Mouse (Mus musculus): Measurements from ENCODE around the gene 1110002E22Rik. TPM values are rescaled to one million over a fixed set of nuclear protein-coding genes. Genes with fewer than 3 reads are reported as not detected.

1110002E22Rik gene
- polyA plus RNA-seq (2015; fragmentation: Nextera tagmentation; extraction: Ambion mirVana), result 0.40 and 0.41 TPM in 2 replicates

DNA sequence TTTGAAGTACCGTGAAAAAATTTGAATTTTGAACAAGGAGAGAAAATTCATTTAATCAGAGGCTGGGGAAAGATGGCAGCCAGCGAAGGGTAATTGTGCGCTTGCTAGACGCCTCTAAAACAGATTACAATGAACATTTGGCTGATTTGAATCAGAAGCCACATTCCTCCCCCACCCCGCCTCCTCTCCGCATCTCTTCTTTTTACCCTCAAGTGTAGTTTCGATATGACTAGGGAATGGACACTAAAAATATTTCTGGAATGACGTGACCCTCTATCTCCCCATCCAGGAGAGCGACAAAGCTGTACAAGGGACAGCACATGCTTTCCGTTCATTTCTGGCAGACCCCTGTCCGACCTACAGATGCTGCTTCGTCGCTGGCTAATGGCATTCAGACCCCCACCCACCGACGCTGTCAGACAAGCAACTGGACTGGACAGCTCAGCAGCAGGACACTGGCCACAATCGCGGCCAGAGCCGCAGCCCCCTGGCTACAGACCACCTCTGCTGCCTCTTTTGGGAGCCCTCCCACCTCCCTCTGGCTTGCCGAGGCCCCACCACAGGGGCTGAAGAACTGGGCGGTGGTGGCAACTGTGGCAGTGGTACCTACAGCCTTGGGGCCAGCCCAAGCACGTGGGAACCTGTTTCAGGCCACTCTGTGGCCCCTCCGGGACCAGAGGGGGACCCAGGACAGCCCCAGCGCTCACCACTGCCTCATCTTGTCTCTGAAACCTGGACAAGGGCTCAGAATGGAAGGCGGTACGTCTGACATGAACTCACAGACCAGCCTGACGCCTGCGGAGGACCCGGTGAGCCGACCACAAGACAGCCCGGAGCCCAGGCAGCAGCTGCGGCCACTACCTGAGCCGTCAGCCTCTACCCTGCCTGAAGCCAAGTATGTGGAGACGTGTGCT lies at the start of gene 1110002E22Rik:
TSS of gene 1110002E22Rik (plus strand) at position 321 of the 914 bp plus-strand sequence.
- Histone ChIP-seq H3K27ac (peak within 1 kb of the TSS; percentile 87), H3K9me3 (no peaks in the 10 kb centered on the region), H3K4me2 (peak within 1 kb of the TSS; percentile 27), H3K4me3 (no peak within 1 kb of the TSS), H3K27me3 (no peaks in the 10 kb centered on the region), H3K4me1 (peaks cover 42% of the 10 kb centered on the region), H3K36me3 (no peaks in the 10 kb centered on the region), H3K9ac (no peak within 1 kb of the TSS)
- no peak for ATAC-seq (ENCODE audit: insufficient number of reproducible peaks, insufficient read depth, low FRiP score, low TSS enrichment, low read depth)
- 65% methylated on average over 33 of the region's 33 CpGs for WGBS

DNA sequence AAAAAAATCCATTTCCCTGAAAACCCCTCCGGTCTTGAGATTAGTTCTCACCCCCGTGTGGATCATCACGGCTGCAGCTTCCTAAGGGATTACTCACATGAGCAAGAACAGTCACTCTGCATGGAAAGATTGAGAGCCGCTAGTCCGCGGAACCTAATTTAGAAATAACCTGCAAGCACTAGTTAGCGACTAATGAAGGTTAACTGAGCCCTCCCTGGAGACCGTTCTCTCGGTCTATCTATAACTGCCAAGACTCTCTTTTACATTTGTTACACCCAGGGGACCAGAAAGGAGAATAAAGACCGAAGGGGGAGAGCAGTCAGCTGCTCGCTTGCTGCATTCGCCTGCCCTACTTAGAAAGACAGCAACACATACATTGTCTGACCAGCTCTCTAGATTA lies 48.0 kb upstream of the 1110002E22Rik start:
- H3K27ac ChIP-seq, result no peak overlapping the region
- no peak for ATAC-seq (ENCODE audit: insufficient number of reproducible peaks, insufficient read depth, low FRiP score, low TSS enrichment, low read depth)
- 69% methylated on average over 12 of the region's 12 CpGs for WGBS
- no peaks in the 10 kb centered on the region for H3K27me3 ChIP-seq
- H3K4me3 ChIP-seq, result no peak overlapping the region
- H3K4me2 ChIP-seq, result no peak overlapping the region
- H3K9ac ChIP-seq, result no peak overlapping the region
- H3K4me1 ChIP-seq, result 0 out of 2 replicates have a peak, but pooled peaks cover 2% of the 10 kb centered on the region
- H3K9me3 ChIP-seq, result peaks cover 6% of the 10 kb centered on the region
- no peaks in the 10 kb centered on the region for H3K36me3 ChIP-seq

DNA sequence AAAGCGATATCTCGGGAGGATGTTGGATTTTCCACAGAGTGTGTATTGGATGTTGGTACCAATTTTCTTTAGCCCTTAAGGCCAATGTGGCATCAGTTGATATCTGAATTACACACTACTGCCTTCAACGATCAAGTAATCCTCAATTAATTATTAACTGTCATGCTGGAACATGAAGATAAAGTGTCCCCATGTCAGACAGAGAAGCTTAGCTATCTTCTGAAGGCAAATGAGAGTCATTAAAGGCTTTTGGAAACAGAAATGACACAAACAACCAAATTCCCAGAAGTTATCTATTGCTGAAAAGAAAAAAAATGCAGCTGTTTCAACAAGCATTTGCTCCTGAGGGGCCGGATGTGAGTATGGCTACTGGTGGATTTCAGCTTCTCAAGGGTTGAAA lies 42.8 kb upstream of the 1110002E22Rik start:
- Histone ChIP-seq H3K9me3 (peaks cover 6% of the 10 kb centered on the region), H3K27ac (no peak overlapping the region), H3K27me3 (no peaks in the 10 kb centered on the region), H3K4me1 (no peaks in the 10 kb centered on the region), H3K4me3 (no peak overlapping the region), H3K4me2 (no peak overlapping the region), H3K36me3 (no peaks in the 10 kb centered on the region), H3K9ac (no peak overlapping the region)
- 76% methylated on average over 4 of the region's 4 CpGs for WGBS
- no peak for ATAC-seq (ENCODE audit: insufficient number of reproducible peaks, insufficient read depth, low FRiP score, low TSS enrichment, low read depth)

DNA sequence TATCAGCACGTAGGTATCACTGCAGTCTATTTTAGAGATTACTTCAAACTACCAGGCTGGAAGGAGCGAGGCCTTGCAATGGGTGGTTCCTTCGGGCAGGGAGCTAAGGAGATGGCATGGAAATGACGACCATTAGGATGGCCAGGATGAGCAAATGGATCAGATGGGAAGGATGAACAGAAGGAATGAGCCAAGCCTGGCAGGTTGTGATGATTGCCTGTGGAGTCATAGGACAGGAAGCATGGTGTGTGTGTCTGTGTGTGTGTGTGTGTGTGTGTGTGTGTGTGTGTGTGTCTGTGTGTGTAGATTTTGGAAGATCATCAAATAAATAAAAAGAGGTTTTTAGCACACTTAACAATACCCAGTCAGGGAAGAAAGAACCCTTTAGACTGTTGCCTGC lies 42.2 kb upstream of the 1110002E22Rik start:
- Histone ChIP-seq H3K9me3 (peaks cover 6% of the 10 kb centered on the region), H3K4me1 (no peaks in the 10 kb centered on the region), H3K9ac (no peak overlapping the region), H3K4me2 (no peak overlapping the region), H3K27me3 (no peaks in the 10 kb centered on the region), H3K27ac (no peak overlapping the region), H3K36me3 (no peaks in the 10 kb centered on the region), H3K4me3 (no peak overlapping the region)
- ATAC-seq (ENCODE audit: insufficient number of reproducible peaks, insufficient read depth, low FRiP score, low TSS enrichment, low read depth), result no peak
- 84% methylated on average over 4 of the region's 4 CpGs for WGBS

DNA sequence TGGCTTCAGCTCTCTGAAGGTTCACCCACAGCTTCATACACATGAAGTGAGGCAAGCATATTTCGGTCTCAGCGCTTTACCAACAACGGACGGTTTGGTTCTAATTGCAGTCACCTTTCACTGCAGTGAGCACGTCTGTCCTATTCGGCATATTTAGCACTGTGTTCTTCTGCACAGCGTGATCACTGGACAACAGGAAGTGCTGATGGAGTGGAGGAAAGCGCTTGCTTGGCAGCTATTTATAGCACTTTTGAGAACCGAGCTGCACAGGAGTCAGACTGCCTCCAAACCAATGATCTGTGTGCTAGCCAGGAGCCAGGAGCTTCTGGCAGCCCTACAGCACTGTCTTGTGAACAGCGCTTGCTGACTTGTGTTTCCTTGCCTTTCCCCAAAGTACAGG lies 38.6 kb upstream of the 1110002E22Rik start:
- no peaks in the 10 kb centered on the region for H3K36me3 ChIP-seq
- H3K9me3 ChIP-seq, result no peaks in the 10 kb centered on the region
- H3K4me3 ChIP-seq, result no peak overlapping the region
- H3K9ac ChIP-seq, result no peak overlapping the region
- H3K4me1 ChIP-seq, result no peaks in the 10 kb centered on the region
- no peaks in the 10 kb centered on the region for H3K27me3 ChIP-seq
- no peak for ATAC-seq (ENCODE audit: insufficient number of reproducible peaks, insufficient read depth, low FRiP score, low TSS enrichment, low read depth)
- H3K27ac ChIP-seq, result no peak overlapping the region
- WGBS, result 75% methylated on average over 10 of the region's 10 CpGs
- H3K4me2 ChIP-seq, result no peak overlapping the region

DNA sequence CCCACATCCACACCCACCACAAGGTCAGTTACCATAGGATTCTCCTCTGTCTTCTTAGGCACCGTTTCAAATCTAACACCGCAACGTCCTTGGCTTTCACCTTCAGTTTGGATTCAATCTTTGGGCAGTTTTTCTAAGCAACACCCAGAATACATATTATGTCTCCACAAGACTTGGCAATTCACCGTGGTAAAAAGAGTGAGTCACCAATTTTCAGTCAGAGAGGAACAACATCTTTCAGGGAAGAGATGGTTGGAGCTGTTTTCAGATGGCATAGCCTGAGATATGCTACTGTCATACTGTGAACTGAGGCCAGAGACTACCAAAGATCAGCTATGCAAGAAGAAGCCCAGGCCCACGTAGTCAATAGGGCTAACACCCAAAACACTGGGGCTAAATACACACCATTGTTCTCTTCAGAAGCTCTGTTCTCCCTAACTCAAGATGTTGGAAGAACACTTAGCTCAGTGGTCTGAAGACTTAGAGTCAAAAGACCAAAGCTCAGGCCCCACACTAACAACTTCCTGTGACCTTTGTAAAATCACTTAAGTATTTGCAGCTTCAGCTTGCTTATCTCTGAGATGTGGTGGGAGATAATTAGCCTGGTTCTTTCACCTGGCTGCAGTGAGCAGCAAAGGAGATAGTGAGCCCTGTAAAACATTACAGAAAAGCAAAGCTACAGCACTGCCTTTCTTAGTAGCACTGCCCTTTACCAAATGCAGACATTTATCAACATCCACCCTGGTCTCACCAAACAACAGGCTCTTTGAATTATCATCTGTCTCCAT lies 37.1 kb upstream of the 1110002E22Rik start:
- H3K4me1 ChIP-seq, result no peaks in the 10 kb centered on the region
- no peak overlapping the region for H3K9ac ChIP-seq
- no peaks in the 10 kb centered on the region for H3K27me3 ChIP-seq
- no peak for ATAC-seq (ENCODE audit: insufficient number of reproducible peaks, insufficient read depth, low FRiP score, low TSS enrichment, low read depth)
- H3K4me2 ChIP-seq, result no peak overlapping the region
- WGBS, result 74% methylated on average over 5 of the region's 5 CpGs
- H3K4me3 ChIP-seq, result no peak overlapping the region
- no peak overlapping the region for H3K27ac ChIP-seq
- no peaks in the 10 kb centered on the region for H3K9me3 ChIP-seq
- H3K36me3 ChIP-seq, result no peaks in the 10 kb centered on the region

DNA sequence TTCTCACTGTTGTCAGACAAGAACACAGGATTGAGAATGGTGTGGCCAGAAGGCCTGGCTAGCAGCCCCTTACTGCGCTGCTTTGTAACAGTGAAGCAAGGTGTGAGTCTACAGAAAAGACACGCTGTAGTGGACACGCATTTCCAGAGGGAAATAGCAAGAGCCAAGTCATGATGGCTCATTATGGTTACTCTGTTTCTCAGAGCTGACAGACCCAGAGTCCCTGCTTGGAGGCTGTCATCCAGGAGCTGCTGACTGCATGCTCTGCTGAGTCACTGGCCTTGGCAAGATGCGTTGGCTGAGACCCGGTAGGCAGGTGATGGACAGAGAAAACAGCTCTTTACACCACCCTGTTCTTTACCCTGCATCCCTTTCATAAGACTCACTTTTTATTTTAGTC lies 35.5 kb upstream of the 1110002E22Rik start:
- H3K4me2 ChIP-seq, result no peak overlapping the region
- 93% methylated on average over 5 of the region's 5 CpGs for WGBS
- H3K4me1 ChIP-seq, result no peaks in the 10 kb centered on the region
- no peak for ATAC-seq (ENCODE audit: insufficient number of reproducible peaks, insufficient read depth, low FRiP score, low TSS enrichment, low read depth)
- H3K4me3 ChIP-seq, result no peak overlapping the region
- no peak overlapping the region for H3K9ac ChIP-seq
- H3K27ac ChIP-seq, result no peak overlapping the region
- no peaks in the 10 kb centered on the region for H3K9me3 ChIP-seq
- no peaks in the 10 kb centered on the region for H3K27me3 ChIP-seq
- no peaks in the 10 kb centered on the region for H3K36me3 ChIP-seq

DNA sequence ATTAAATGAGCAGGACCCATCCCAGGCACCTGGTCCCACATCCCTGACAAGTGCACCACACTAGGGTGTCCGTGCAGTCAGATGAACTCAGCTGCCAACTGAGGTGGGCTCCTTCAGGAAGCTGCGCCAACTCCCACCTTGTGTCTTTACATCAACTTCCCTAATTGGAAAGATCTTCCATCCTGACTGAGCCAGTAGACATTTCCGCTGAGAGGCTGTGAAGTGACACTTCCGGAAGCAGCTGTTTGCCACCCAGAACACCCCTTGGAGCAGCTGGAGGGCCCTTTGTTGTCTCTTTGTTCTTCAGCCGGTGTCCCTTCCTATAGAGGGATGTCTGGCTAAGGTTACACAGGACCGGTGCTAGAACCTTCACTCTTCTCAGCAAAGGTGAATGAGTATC lies 34.3 kb upstream of the 1110002E22Rik start:
- WGBS, result 88% methylated on average over 6 of the region's 6 CpGs
- Histone ChIP-seq H3K27ac (no peak overlapping the region), H3K27me3 (no peaks in the 10 kb centered on the region), H3K4me1 (no peaks in the 10 kb centered on the region), H3K4me2 (no peak overlapping the region), H3K4me3 (no peak overlapping the region), H3K36me3 (no peaks in the 10 kb centered on the region), H3K9ac (no peak overlapping the region), H3K9me3 (no peaks in the 10 kb centered on the region)
- ATAC-seq (ENCODE audit: insufficient number of reproducible peaks, insufficient read depth, low FRiP score, low TSS enrichment, low read depth), result no peak

DNA sequence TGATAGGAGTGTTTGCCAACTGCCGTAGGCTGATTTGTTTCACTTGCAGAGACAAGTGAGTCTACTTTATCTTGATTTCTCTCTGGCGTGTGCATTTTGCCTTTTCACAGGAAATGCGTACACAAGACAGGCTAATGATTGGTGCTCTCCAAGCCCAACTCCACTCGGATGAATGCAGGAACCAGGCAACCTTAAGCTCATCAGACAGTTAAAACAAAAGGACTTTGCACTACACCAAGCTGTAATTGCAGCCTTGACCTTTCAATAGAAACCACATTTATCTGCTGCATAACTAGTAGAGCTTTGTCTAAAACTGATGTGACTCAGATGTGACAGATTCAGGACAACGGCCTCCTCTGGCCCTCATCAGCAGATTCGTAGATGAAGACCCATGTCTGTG lies 30.9 kb upstream of the 1110002E22Rik start:
- WGBS, result 62% methylated on average over 6 of the region's 6 CpGs
- no peak for ATAC-seq (ENCODE audit: insufficient number of reproducible peaks, insufficient read depth, low FRiP score, low TSS enrichment, low read depth)
- no peak overlapping the region for H3K4me2 ChIP-seq
- H3K4me3 ChIP-seq, result no peak overlapping the region
- no peak overlapping the region for H3K9ac ChIP-seq
- H3K27me3 ChIP-seq, result no peaks in the 10 kb centered on the region
- H3K4me1 ChIP-seq, result no peaks in the 10 kb centered on the region
- no peak overlapping the region for H3K27ac ChIP-seq
- no peaks in the 10 kb centered on the region for H3K36me3 ChIP-seq
- H3K9me3 ChIP-seq, result no peaks in the 10 kb centered on the region

DNA sequence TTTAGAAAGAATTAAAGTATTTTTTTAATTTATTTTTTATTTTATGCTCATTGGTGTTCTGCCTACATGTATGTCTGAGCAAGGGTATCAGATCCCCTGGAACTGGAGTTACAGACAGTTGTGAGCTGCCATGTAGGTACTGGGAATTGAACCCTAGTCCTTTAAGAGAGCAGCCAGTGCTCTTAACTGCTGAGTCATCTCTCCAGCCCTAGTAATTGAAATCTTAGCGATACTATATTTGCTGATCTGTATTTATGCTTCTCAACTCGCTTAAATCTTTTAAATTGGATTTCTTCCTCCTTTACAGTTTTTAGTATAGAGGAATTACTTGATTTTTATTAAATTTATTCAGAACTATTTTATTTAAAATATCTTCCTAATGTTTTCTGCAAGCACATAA lies 23.9 kb upstream of the 1110002E22Rik start:
- Histone ChIP-seq H3K9ac (no peak overlapping the region), H3K4me3 (no peak overlapping the region), H3K27ac (no peak overlapping the region), H3K4me2 (no peak overlapping the region), H3K27me3 (no peaks in the 10 kb centered on the region), H3K36me3 (no peaks in the 10 kb centered on the region), H3K9me3 (no peaks in the 10 kb centered on the region), H3K4me1 (no peaks in the 10 kb centered on the region)
- ATAC-seq (ENCODE audit: insufficient number of reproducible peaks, insufficient read depth, low FRiP score, low TSS enrichment, low read depth), result no peak
- 73% methylated on average over 2 of the region's 2 CpGs for whole genome bisulfite sequencing

DNA sequence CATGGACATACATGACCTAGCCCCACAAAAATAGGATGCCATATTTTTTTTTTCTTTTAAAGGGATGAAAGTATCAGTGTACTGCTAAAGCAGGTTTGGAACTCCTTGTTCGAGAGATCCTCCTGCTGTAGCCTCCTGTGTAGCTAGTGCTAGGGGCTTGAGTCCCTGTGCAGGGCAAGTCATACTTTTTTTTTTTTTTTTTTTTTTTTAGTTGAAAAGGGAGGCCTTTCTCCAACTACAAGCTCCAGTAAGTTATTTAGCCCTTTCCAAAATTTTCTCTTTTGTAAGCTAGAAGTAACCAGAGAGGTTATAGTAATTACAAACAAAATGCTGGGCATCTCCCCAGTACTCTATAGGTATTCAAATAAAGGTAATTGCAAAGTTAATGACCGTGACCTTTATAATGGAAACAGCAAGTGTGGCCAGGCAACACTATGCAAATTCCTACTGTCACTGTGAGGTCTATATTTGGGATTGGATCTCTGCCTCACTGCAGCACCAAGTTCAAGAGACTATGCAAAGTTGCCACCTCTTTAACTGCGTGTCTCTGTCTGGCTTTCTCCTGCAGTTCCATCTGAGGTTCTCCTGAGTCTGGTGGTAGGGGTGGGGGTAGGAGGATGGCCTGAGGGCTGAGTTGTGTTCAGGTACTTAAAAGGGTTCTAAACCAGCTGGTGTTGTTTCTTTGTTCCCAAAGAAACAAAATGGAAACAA lies 23.1 kb upstream of the 1110002E22Rik start:
- WGBS, result 63% methylated on average over 3 of the region's 3 CpGs
- H3K4me2 ChIP-seq, result no peak overlapping the region
- no peaks in the 10 kb centered on the region for H3K36me3 ChIP-seq
- no peak for ATAC-seq (ENCODE audit: insufficient number of reproducible peaks, insufficient read depth, low FRiP score, low TSS enrichment, low read depth)
- no peaks in the 10 kb centered on the region for H3K4me1 ChIP-seq
- no peak overlapping the region for H3K9ac ChIP-seq
- H3K9me3 ChIP-seq, result no peaks in the 10 kb centered on the region
- H3K4me3 ChIP-seq, result no peak overlapping the region
- no peak overlapping the region for H3K27ac ChIP-seq
- H3K27me3 ChIP-seq, result no peaks in the 10 kb centered on the region

All from embryonic facial prominence, embryonic 13.5 days (tissue).